Mouse (Mus musculus) liver, adult 2 months (tissue): ENCODE data around the gene D930048N14Rik.
"Not testable (repeated sequence)": the region's sequence is repeated elsewhere in the genome, so short reads cannot be mapped to it uniquely, and the experiment has no call there.

Experiments
- CTCF ChIP-seq: fragments of 200-500 bp; IDR thresholded peaks from 2 replicates; pipeline ENCODE4 v1.5.1; 2011; ENCODE audit warnings: low read depth, low read length, control low read depth
- POLR2A ChIP-seq: fragments of 200-500 bp; IDR thresholded peaks from 2 replicates; pipeline ENCODE4 v1.6.1; 2011; ENCODE audit warnings: low read length, control low read depth; ENCODE audit not compliant: insufficient read depth; ENCODE audit errors: extremely low read depth

- not testable (repeated sequence) for TF ChIP-seq POLR2A, CTCF
Observed at GRCm38 (mm10) chr11:51616113-51616512, 34.6 kb upstream of the D930048N14Rik start.
